Mouse (Mus musculus) heart, postnatal 0 days (tissue): ENCODE results near the gene Tcam1. TPM values are rescaled to one million over a fixed set of nuclear protein-coding genes. Genes with fewer than 3 reads are reported as not detected.

Experiments
- ATAC-seq: fragments of 200-750 bp; cut with Nextera tagmentation; 2 replicates; pipeline ENCODE4 v1.8.0; 2017; ENCODE audit warnings: low read depth, moderate number of reproducible peaks, moderate library complexity; ENCODE audit not compliant: insufficient read depth
- DNase-seq: peaks from one replicate; pipeline ENCODE4 v3.0.0-alpha.2; 2016; ENCODE audit warnings: low spot score
- H3K27ac ChIP-seq: fragments of 300-500 bp; sonication (generic); 2 replicates; pipeline ENCODE4 v1.5.1; 2014; ENCODE audit warnings: low read depth, mild to moderate bottlenecking
- H3K27me3 ChIP-seq: fragments of 300-500 bp; sonication (generic); 2 replicates; pipeline ENCODE4 v1.6.1; 2014; ENCODE audit warnings: low read length, mixed read lengths; ENCODE audit not compliant: control insufficient read depth, insufficient read depth
- H3K36me3 ChIP-seq: fragments of 300-500 bp; sonication (generic); replicated peaks from 2 replicates; pipeline ENCODE4 v1.6.1; 2014; ENCODE audit warnings: low read length, mixed read lengths; ENCODE audit not compliant: control insufficient read depth, insufficient read depth
- H3K4me1 ChIP-seq: fragments of 300-500 bp; sonication (generic); 2 replicates; pipeline ENCODE4 v1.6.1; 2014; ENCODE audit warnings: antibody characterized with exemption; ENCODE audit not compliant: control insufficient read depth, insufficient read depth
- H3K4me2 ChIP-seq: fragments of 300-500 bp; sonication (generic); 2 replicates; pipeline ENCODE4 v1.6.1; 2014; ENCODE audit warnings: low read depth, mild to moderate bottlenecking, low read length, moderate library complexity
- H3K4me3 ChIP-seq: fragments of 300-500 bp; sonication (generic); 2 replicates; pipeline ENCODE4 v1.5.1; 2014; ENCODE audit warnings: low read depth, low read length
- H3K9ac ChIP-seq: fragments of 300-500 bp; sonication (generic); replicated peaks from 2 replicates; pipeline ENCODE4 v1.6.1; 2014; ENCODE audit warnings: low read depth, low read length, mixed read lengths
- H3K9me3 ChIP-seq: fragments of 300-500 bp; sonication (generic); replicated peaks from 2 replicates; pipeline ENCODE4 v1.6.1; 2016; ENCODE audit warnings: low read length; ENCODE audit not compliant: control insufficient read depth
- CTCF ChIP-seq: IDR thresholded peaks from 2 replicates; pipeline ENCODE4 v1.5.1; 2016; ENCODE audit warnings: antibody characterized with exemption, control low read depth, low read depth
- EP300 ChIP-seq: IDR thresholded peaks from 2 replicates; pipeline ENCODE4 v1.6.1; 2016; ENCODE audit warnings: antibody characterized with exemption, low read depth
- WGBS: fragments of 180-500 bp; shearing (Covaris S2); extraction: QIAGEN DNeasy Blood & Tissue Kit; methylation state at CpG from one replicate; pipeline ENCODE4 v1.1.7; 2014; 5-methylcytosine and 5-hydroxymethylcytosine counted together
- polyA plus RNA-seq: library from polyadenylated mRNA; unstranded; fragments of >200 nt; fragmentation: Nextera tagmentation; extraction: Ambion mirVana; gene quantifications from 2 replicates; pipeline ENCODE4 v1.2.1, GENCODE M21; 2015
- total RNA-seq: library from RNA; depleted of rRNA; stranded (reverse); fragments of >200 nt; gene quantifications from 2 replicates; pipeline ENCODE4 v1.2.3, GENCODE M21; 2014; ENCODE audit warnings: low replicate concordance

The Tcam1 gene
- total and polyA plus RNA-seq, 2 experiments from 2014 or later, result not detected

GRCm38 (mm10) chr11:106310123-106310522, 33.7 kb downstream of the Tcam1 start:
- WGBS, result 64% methylated on average over 5 of the region's 5 CpGs
- H3K27me3 ChIP-seq, result no peaks in the 10 kb centered on the region
- TF ChIP-seq CTCF (no peak), EP300 (no peak)

DNA sequence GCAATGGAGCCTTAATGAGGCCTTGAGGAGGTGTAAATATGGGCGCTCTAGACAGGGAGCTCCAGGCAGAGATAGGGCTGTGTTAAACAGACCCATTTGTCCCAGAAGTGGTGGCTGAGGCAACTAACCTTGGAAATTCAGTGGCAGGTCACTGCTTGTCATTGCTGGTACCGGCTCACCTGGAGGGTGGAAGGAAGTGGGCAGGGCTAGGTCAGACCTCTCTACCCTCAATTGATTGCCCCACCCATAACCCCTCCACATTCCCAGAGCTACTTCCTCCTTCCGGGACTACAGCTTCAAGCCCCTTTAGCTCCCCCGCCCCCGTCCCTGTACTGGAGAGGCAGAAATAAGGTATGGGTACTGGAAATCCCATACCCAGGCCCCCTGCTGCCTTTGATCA, 37.1 kb downstream of the Tcam1 start:
- Histone ChIP-seq H3K36me3 (no peaks in the 10 kb centered on the region), H3K27ac (no peak overlapping the region), H3K4me3 (no peak overlapping the region), H3K4me1 (no peaks in the 10 kb centered on the region), H3K9ac (no peak overlapping the region), H3K27me3 (no peaks in the 10 kb centered on the region), H3K4me2 (no peak overlapping the region), H3K9me3 (no peaks in the 10 kb centered on the region)
- ATAC-seq, result no peak
- no peak for DNase-seq
- 56% methylated on average over 5 of the region's 5 CpGs for WGBS
- TF ChIP-seq CTCF, result no peak
- no peak for TF ChIP-seq EP300

More at GRCm38 (mm10) chr11:106310123-106310522, 33.7 kb downstream of the Tcam1 start:
- Histone ChIP-seq H3K9ac (no peak overlapping the region), H3K4me3 (no peak overlapping the region), H3K27ac (no peak overlapping the region), H3K4me1 (no peaks in the 10 kb centered on the region), H3K36me3 (no peaks in the 10 kb centered on the region), H3K9me3 (no peaks in the 10 kb centered on the region), H3K4me2 (no peak overlapping the region)
- no peak for ATAC-seq
- DNase-seq, result no peak

DNA sequence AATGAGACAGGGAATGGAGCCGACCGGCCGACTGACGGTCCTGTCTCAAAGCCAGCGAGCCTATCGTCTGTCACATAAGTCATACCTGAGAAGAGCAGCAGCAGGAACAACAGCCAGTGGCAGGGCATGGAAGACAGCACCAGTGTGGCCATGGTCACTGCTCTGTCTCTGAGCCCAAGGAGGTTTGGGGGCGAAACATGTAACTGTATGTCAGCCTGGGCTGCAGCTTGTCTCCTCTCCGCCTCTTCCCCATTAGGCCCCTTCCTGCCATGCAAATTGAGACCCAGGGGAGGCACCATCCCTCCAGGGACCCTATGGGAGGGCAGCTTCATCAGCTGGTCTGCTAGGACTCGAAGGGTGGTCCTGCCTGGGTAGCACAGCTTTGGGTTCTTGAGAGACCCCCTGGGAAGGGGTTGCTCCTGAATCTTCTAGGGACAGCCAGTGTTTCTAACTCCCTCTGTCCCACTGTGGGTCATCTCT, 37.9 kb downstream of the Tcam1 start, which contains the start of gene Cd79b:
Gene Cd79b (minus strand): TSS at position 430 of the 480 bp plus-strand sequence.
- no peak within 1 kb of the TSS for H3K27ac ChIP-seq

GRCm38 (mm10) chr11:106316416-106316815, 39.9 kb downstream of the Tcam1 start:
- H3K9me3 ChIP-seq, result no peaks in the 10 kb centered on the region

More for the DNA sequence above, 37.9 kb downstream of the Tcam1 start, which contains the start of gene Cd79b:
- no peaks in the 10 kb centered on the region for H3K9me3 ChIP-seq
- no peak for DNase-seq
- no peak within 1 kb of the TSS for H3K9ac ChIP-seq
- no peaks in the 10 kb centered on the region for H3K36me3 ChIP-seq
- TF ChIP-seq CTCF, result no peak
- TF ChIP-seq EP300, result no peak
- H3K4me3 ChIP-seq, result no peak within 1 kb of the TSS
- H3K27me3 ChIP-seq, result no peaks in the 10 kb centered on the region
- ATAC-seq, result no peak
- no peak within 1 kb of the TSS; the same call in 1 of the 2 replicates for H3K4me2 ChIP-seq
- WGBS, result 58% methylated on average over 9 of the region's 9 CpGs
- no peaks in the 10 kb centered on the region for H3K4me1 ChIP-seq

DNA sequence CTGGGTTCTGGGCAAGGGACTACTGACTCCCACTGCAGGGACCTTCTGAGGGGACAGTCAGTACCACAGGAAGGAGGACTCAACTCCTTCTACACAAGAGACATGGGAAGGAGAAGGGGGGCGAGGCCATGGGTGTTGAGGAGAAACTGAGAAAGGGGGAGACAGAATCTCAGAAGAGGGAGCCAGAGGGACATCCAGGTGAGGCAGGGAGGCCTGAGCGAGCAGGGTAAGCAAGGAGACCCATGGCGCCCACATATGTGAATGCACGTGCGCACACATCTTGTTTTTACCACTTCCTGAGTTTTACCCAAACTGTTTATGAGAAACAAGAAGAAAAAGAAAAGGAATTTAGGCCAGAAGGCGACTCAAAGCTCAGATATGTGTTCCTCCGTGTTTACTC, 41.3 kb downstream of the Tcam1 start:
- Histone ChIP-seq H3K27me3 (no peaks in the 10 kb centered on the region), H3K27ac (peak overlapping the region; percentile 43; the same call in 1 of the 2 replicates), H3K4me3 (no peak overlapping the region), H3K36me3 (no peaks in the 10 kb centered on the region), H3K9me3 (no peaks in the 10 kb centered on the region), H3K4me2 (no peak overlapping the region), H3K4me1 (no peaks in the 10 kb centered on the region), H3K9ac (no peak overlapping the region)
- no peak for TF ChIP-seq EP300
- no peak for TF ChIP-seq CTCF
- DNase-seq (no peak), ATAC-seq (no peak)
- 75% methylated on average over 7 of the region's 7 CpGs for WGBS

More at GRCm38 (mm10) chr11:106316416-106316815, 39.9 kb downstream of the Tcam1 start:
- ATAC-seq (no peak), DNase-seq (no peak)
- H3K4me1 ChIP-seq, result no peaks in the 10 kb centered on the region
- no peak overlapping the region for H3K9ac ChIP-seq
- H3K36me3 ChIP-seq, result no peaks in the 10 kb centered on the region
- no peaks in the 10 kb centered on the region for H3K27me3 ChIP-seq
- 96% methylated on average over 1 of the region's 1 CpGs for WGBS
- TF ChIP-seq CTCF (no peak), EP300 (no peak)
- H3K4me3 ChIP-seq, result no peak overlapping the region
- H3K4me2 ChIP-seq, result no peak overlapping the region
- H3K27ac ChIP-seq, result no peak overlapping the region
